Comparison of ENCODE assay signal across 8 mouse cellular contexts in the genomic region with DNA sequence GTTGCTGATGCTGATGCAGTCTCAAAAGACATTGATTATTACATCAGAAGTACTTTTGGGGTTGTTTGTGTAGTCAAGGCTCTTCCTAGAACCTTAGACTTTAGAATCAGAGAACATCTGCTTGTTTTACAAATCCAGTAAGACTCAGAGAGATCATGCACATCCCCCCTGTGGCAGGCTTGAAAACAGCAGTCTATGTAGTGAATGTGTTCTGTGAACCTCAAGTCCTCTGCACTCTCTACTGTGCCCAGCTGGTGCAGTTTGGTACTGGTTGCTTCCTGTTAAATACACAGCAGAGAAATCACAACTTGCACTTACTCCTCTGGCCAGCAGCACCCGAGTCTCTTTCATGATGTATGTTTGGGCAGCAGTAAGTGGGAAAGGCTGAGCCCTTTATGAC. TPM values are rescaled to one million over a fixed set of nuclear protein-coding genes. Genes with fewer than 3 reads are reported as not detected.
DNase-seq lines count a peak whose midpoint lies in the region; TF ChIP-seq lines count a peak whose summit lies in the region.

No protein-coding gene starts in this region.

- H3K27me3 ChIP-seq in ES-Bruce4 (ENCODE audit: control insufficient read depth, insufficient read depth, low read length, poor library complexity, severe bottlenecking), result no peaks in the 10 kb centered on the region

- no peak overlapping the region for H3K27ac ChIP-seq in gastrocnemius, adult 2 months
- no peak overlapping the region for H3K27ac ChIP-seq in ES-Bruce4 (ENCODE audit: insufficient read depth, low read length)

- TF ChIP-seq EP300 in ES-Bruce4 (IDR thresholded peaks at IDR 0.05; ENCODE audit: insufficient read depth, low read depth, low read length), result no peak

- no peak overlapping the region for H3K4me3 ChIP-seq in gastrocnemius, adult 2 months
- H3K4me3 ChIP-seq in ES-Bruce4 (ENCODE audit: low read depth, low read length), result no peak overlapping the region

- no peak overlapping the region for H3K9ac ChIP-seq in ES-Bruce4 (ENCODE audit: low read depth, poor library complexity, severe bottlenecking)

- peak; percentile 36; the same call in 1 of the 2 replicates for TF ChIP-seq CTCF in gastrocnemius, adult 2 months (IDR thresholded peaks at IDR 0.05)
- peak; percentile 40 for TF ChIP-seq CTCF in ES-Bruce4 (IDR thresholded peaks at IDR 0.05; ENCODE audit: low read depth, low read length)

- DNase-seq in gastrocnemius, adult 2 months, result peak; percentile 36
- no peak for DNase-seq in gastrocnemius, postnatal 14 days
- peak; percentile 68 for DNase-seq in embryo, embryonic 10.5 days (ENCODE audit: low spot score)
- peak; percentile 56 for DNase-seq in kidney, adult 11 months
- peak; percentile 43 for DNase-seq in liver
- peak; percentile 47 for DNase-seq in ovary, postnatal 14 days (ENCODE audit: low spot score)
- DNase-seq in thymus, postnatal 36 days, result peak; percentile 79 to 80

- no peaks in the 10 kb centered on the region for H3K4me1 ChIP-seq in ES-Bruce4 (ENCODE audit: control insufficient read depth, insufficient read depth, low read length)

- intact Hi-C loops in gastrocnemius, adult 2 months (cut with DNase I), result no loop called here
- intact Hi-C loops in gastrocnemius, postnatal 14 days (cut with DNase I; ENCODE audit: low total_unique reads), result no loop called here

- no peak for TF ChIP-seq POLR2A in ES-Bruce4 (IDR thresholded peaks at IDR 0.05; ENCODE audit: insufficient read depth, low read length)

- no peaks in the 10 kb centered on the region for H3K36me3 ChIP-seq in ES-Bruce4 (ENCODE audit: control insufficient read depth, insufficient read depth, low read length, poor library complexity, severe bottlenecking)

- H3K9me3 ChIP-seq in ES-Bruce4 (replicated peaks; ENCODE audit: control insufficient read depth, insufficient read depth, low read length, poor library complexity, severe bottlenecking), result no peaks in the 10 kb centered on the region

RNA-seq across cellular contexts. Expression of gene Dtnb, which starts 11.6 kb away (rescaled TPM):
- total RNA-seq in gastrocnemius, adult 2 months (2021), result 10 to 100 TPM in 1 of 2 experiments, 1 to 10 TPM in 1; 2.1 to 11.7 TPM
- 1 to 10 TPM; 3.2 to 3.4 TPM for total RNA-seq in gastrocnemius, postnatal 14 days (2021)
- polyA plus RNA-seq in ES-Bruce4 (2011; ENCODE audit: insufficient read depth, insufficient read length, low read depth, missing spikeins), result 56.0 and 62.1 TPM in 2 replicates
